Mouse (Mus musculus) ES-E14 (cell line): ENCODE measurements around the gene Kalrn. TPM values are rescaled to one million over a fixed set of nuclear protein-coding genes. Genes with fewer than 3 reads are reported as not detected.

Source experiments
- DNase-seq: peaks from one replicate; pipeline ENCODE4 v3.0.0-alpha.2; 2013; ENCODE audit warnings: low read depth, low spot score
- H3K27ac ChIP-seq: 2 replicates; pipeline ENCODE4 v1.5.1; 2012; ENCODE audit warnings: low read depth, mild to moderate bottlenecking, low read length, moderate library complexity, mixed read lengths; ENCODE audit not compliant: poor library complexity, insufficient read depth, severe bottlenecking
- H3K36me3 ChIP-seq: 2 replicates; pipeline ENCODE4 v1.6.1; 2012; ENCODE audit warnings: mild to moderate bottlenecking, low read length, moderate library complexity, mixed read lengths; ENCODE audit not compliant: control insufficient read depth, poor library complexity, insufficient read depth, severe bottlenecking
- H3K4me1 ChIP-seq, 2 experiments: fragments of 150-350 bp in 1 of 2; sonication (generic) in 1 of 2; 2 replicates each; pipeline ENCODE4 v1.6.1; 2012; ENCODE audit warnings: low read length in 2 of 2, mild to moderate bottlenecking in 1 of 2, mixed read lengths in 1 of 2; ENCODE audit not compliant: control insufficient read depth in 2 of 2, insufficient read depth in 2 of 2, poor library complexity in 1 of 2
- H3K4me3 ChIP-seq, 2 experiments: fragments of 150-350 bp in 1 of 2; sonication (generic) in 1 of 2; 2 replicates each; pipeline ENCODE4 v1.5.1; 2012; ENCODE audit warnings: low read length in 2 of 2, low read depth in 1 of 2, mild to moderate bottlenecking in 1 of 2, mixed read lengths in 1 of 2; ENCODE audit not compliant: insufficient read depth in 1 of 2, poor library complexity in 1 of 2, severe bottlenecking in 1 of 2
- H3K9ac ChIP-seq: 2 replicates; pipeline ENCODE4 v1.6.1; 2012; ENCODE audit warnings: low read depth, mild to moderate bottlenecking, low read length, mixed read lengths; ENCODE audit not compliant: poor library complexity, insufficient read depth, severe bottlenecking
- H3K9me3 ChIP-seq: fragments of 150-350 bp; sonication (generic); 2 replicates; pipeline ENCODE4 v1.6.1; 2012; ENCODE audit warnings: low read depth, mild to moderate bottlenecking, low read length; ENCODE audit not compliant: control insufficient read depth, insufficient read depth
- CHD2 ChIP-seq: IDR thresholded peaks from 2 replicates; pipeline ENCODE4 v1.6.1; 2014; ENCODE audit warnings: mild to moderate bottlenecking, low read depth, low read length, inconsistent platforms
- HCFC1 ChIP-seq: IDR thresholded peaks from 2 replicates; pipeline ENCODE4 v1.6.1; 2012; ENCODE audit warnings: low read length, inconsistent platforms, borderline replicate concordance; ENCODE audit not compliant: insufficient read depth
- MAFK ChIP-seq: IDR thresholded peaks from 2 replicates; pipeline ENCODE4 v1.6.1; 2014; ENCODE audit warnings: mild to moderate bottlenecking, low read depth, low read length, inconsistent platforms; ENCODE audit not compliant: insufficient read depth
- ZC3H11A ChIP-seq: IDR thresholded peaks from 2 replicates; pipeline ENCODE4 v1.6.1; 2012; ENCODE audit warnings: low read depth, mild to moderate bottlenecking, inconsistent platforms, low read length, borderline replicate concordance
- ZNF384 ChIP-seq: IDR thresholded peaks from 2 replicates; pipeline ENCODE4 v1.6.1; 2012; ENCODE audit warnings: low read depth, low read length, inconsistent platforms
- in situ Hi-C, 2 experiments: fragments of 600-800 bp; cut with MboI; formaldehyde crosslinking; loops; one replicate each; pipeline ENCODE4 v1.15.1; 2025; ENCODE audit warnings: low sequenced_read_pairs in 2 of 2, inconsistent platforms in 1 of 2; ENCODE audit not compliant: unreplicated experiment in 2 of 2
- total RNA-seq: library from RNA; depleted of rRNA; stranded (reverse); fragments of 300-350 nt; gene quantifications from 2 replicates; pipeline ENCODE4 v1.2.3, GENCODE M21; 2012

Kalrn gene
- total RNA-seq, 1 experiment: 15.7 TPM

DNA sequence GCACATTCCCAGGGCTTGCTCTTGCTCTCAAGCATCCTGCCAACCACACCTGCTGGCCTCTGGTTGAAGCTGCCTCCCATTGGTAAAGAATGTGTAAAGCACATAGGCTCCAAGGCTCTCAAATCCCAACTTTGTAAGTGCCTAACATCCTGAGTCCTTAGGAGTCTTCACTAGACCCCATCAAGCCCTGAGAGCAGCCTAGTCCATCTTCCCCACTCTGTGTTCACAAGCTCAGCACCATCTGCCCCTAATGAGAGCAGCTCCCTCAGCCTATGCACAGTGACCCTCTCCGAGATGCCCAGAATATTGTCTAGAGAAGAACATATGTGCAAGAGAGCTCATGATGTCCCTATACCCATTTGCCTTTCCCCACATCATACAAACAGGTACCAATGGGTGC lies 78.6 kb downstream of the Kalrn start:
- Histone ChIP-seq H3K36me3 (no peaks in the 10 kb centered on the region), H3K4me3 (no peak overlapping the region), H3K9me3 (no peaks in the 10 kb centered on the region), H3K4me1 (no peaks in the 10 kb centered on the region), H3K9ac (no peak overlapping the region), H3K27ac (no peak overlapping the region)
- DNase-seq: no peak
- in situ Hi-C loops: no loop called here
- TF ChIP-seq ZC3H11A (no peak), CHD2 (no peak), ZNF384 (no peak), HCFC1 (no peak), MAFK (no peak)

DNA sequence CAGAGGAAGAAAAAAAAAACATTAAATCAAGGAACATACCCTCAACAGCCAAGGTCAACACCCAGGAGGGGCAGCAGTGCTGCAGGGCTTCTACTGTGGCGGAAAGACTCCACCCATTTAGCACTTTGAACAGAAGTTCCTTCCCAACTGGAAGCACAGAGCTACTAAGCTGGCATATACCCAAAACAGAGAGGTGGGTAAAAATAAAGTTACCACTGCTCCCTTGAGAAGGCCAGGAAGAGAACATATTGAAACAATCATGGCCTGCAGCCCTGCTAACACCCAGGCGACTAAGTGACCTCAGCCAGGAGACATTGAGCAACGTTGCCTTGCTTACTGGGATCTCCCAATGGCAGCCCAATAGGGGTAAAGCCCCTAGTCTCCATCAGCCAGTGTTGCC lies 79.4 kb downstream of the Kalrn start:
- no peaks in the 10 kb centered on the region for H3K9me3 ChIP-seq
- in situ Hi-C loops: no loop called here
- no peaks in the 10 kb centered on the region for H3K36me3 ChIP-seq
- DNase-seq: no peak
- H3K4me3 ChIP-seq: no peak overlapping the region
- H3K9ac ChIP-seq: no peak overlapping the region
- TF ChIP-seq CHD2: no peak
- no peak for TF ChIP-seq HCFC1
- TF ChIP-seq ZNF384: no peak
- TF ChIP-seq MAFK: no peak
- TF ChIP-seq ZC3H11A: no peak
- no peak overlapping the region for H3K27ac ChIP-seq
- no peaks in the 10 kb centered on the region for H3K4me1 ChIP-seq

- no peak overlapping the region for H3K4me3 ChIP-seq
- H3K4me1 ChIP-seq: no peaks in the 10 kb centered on the region
- H3K9ac ChIP-seq: no peak overlapping the region
- no peak overlapping the region for H3K27ac ChIP-seq
- in situ Hi-C loops: no loop called here
- no peak for DNase-seq
- H3K9me3 ChIP-seq: no peaks in the 10 kb centered on the region
- no peaks in the 10 kb centered on the region for H3K36me3 ChIP-seq
- TF ChIP-seq ZC3H11A (no peak), ZNF384 (no peak), CHD2 (no peak), MAFK (no peak), HCFC1 (no peak)
Observed at GRCm38 (mm10) chr16:34491225-34491624, 82.1 kb downstream of the Kalrn start.

- Histone ChIP-seq H3K4me3 (no peak overlapping the region), H3K4me1 (no peaks in the 10 kb centered on the region), H3K27ac (no peak overlapping the region), H3K9me3 (no peaks in the 10 kb centered on the region), H3K36me3 (no peaks in the 10 kb centered on the region), H3K9ac (no peak overlapping the region)
- TF ChIP-seq ZNF384: no peak
- TF ChIP-seq CHD2: no peak
- no peak for TF ChIP-seq HCFC1
- in situ Hi-C loops: no loop called here
- no peak for DNase-seq
Observed at GRCm38 (mm10) chr16:34490506-34490905, 82.8 kb downstream of the Kalrn start.

DNA sequence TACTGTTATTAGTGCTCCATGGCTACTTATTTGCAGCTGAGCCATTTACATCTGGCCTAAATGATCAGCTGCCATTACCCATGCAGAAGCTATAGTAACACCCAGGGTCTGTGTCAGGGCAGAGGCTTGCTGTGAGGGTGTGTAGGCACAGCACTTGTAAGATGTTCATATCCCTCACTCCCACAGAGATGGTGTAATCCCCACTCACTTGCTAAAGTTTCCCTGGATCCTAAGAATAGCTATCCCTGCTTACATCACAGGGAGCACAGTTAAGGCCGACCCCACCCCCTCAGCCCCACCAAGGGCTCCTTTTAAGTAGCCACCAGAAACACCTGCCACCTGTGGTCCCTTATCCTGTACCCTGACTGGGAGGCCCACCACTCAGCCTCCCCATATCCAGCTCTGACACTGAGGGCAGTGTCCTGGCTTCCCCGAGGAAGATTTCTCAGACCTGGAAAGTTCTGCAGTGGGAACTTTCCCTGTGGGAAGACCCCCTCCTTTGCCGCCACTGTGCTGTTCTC lies 83.5 kb downstream of the Kalrn start:
- H3K36me3 ChIP-seq: no peaks in the 10 kb centered on the region
- in situ Hi-C loops: no loop called here
- TF ChIP-seq ZC3H11A: no peak
- no peak for TF ChIP-seq HCFC1
- no peak for TF ChIP-seq MAFK
- no peak for TF ChIP-seq ZNF384
- TF ChIP-seq CHD2: no peak
- no peak overlapping the region for H3K9ac ChIP-seq
- no peak for DNase-seq
- H3K9me3 ChIP-seq: no peaks in the 10 kb centered on the region
- no peaks in the 10 kb centered on the region for H3K4me1 ChIP-seq
- H3K4me3 ChIP-seq: no peak overlapping the region
- H3K27ac ChIP-seq: no peak overlapping the region
